Comparison of ENCODE assay signal across 8 mouse cellular contexts in the genomic region with DNA sequence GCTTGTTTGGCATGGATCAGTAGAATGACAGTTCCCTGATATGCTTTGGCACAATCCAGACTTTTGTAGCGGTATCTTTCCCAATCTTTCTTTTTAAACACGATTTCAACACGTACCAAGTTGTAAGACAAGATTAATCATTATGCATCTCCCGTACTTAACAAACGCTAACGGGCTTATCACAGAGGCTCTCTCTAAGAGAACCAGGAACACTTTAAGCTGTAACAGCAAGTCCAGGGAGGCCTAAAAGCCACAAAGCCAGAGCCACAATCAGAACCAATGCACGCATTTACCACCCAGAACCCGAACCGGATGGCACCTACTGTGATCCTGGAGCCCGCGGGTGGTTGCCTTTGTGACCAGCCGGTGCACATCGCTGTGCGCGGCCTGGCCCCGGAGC. TPM values are rescaled to one million over a fixed set of nuclear protein-coding genes. Genes with fewer than 3 reads are reported as not detected.
DNase-seq lines count a peak whose midpoint lies in the region; ATAC-seq lines count a peak whose summit lies in the region.

No protein-coding gene starts in this region.

- no peak for ATAC-seq in megakaryocyte, adult 5-6 weeks (ENCODE audit: poor library complexity, severe bottlenecking)
- ATAC-seq in limb, embryonic 12.5 days (ENCODE audit: insufficient number of reproducible peaks, insufficient read depth, low FRiP score, low TSS enrichment, low read depth): no peak
- ATAC-seq in stomach, embryonic 15.5 days (ENCODE audit: insufficient read depth, low FRiP score, low read depth): no peak

- H3K4me2 ChIP-seq in limb, embryonic 12.5 days: peak overlapping the region; percentile 88
- peak overlapping the region; percentile 85 for H3K4me2 ChIP-seq in stomach, embryonic 15.5 days

- H3K9ac ChIP-seq in limb, embryonic 12.5 days (replicated peaks): peak overlapping the region; percentile 53; the same call in 1 of the 2 replicates
- H3K9ac ChIP-seq in stomach, embryonic 15.5 days: no peak overlapping the region

- peaks cover 42% of the 10 kb centered on the region for H3K4me1 ChIP-seq in megakaryocyte, embryonic 14.5 days
- H3K4me1 ChIP-seq in limb, embryonic 12.5 days (replicated peaks): 0 out of 2 replicates have a peak, but pooled peaks cover 4% of the 10 kb centered on the region
- H3K4me1 ChIP-seq in stomach, embryonic 15.5 days: no peaks in the 10 kb centered on the region

- H3K4me3 ChIP-seq in megakaryocyte, embryonic 14.5 days (replicated peaks): peak overlapping the region; percentile 78
- peak overlapping the region; percentile 51 for H3K4me3 ChIP-seq in limb, embryonic 12.5 days (replicated peaks)
- peak overlapping the region; percentile 45 for H3K4me3 ChIP-seq in stomach, embryonic 15.5 days (replicated peaks)

- H3K9me3 ChIP-seq in megakaryocyte, embryonic 14.5 days: peaks cover 6% of the 10 kb centered on the region; the same call in 1 of the 2 replicates
- H3K9me3 ChIP-seq in limb, embryonic 12.5 days: peaks cover 4% of the 10 kb centered on the region; the same call in 1 of the 2 replicates
- H3K9me3 ChIP-seq in stomach, embryonic 15.5 days: no peaks in the 10 kb centered on the region

- H3K36me3 ChIP-seq in megakaryocyte, embryonic 14.5 days (replicated peaks; ENCODE audit: low read length): no peaks in the 10 kb centered on the region
- no peaks in the 10 kb centered on the region for H3K36me3 ChIP-seq in limb, embryonic 12.5 days
- H3K36me3 ChIP-seq in stomach, embryonic 15.5 days: no peaks in the 10 kb centered on the region

- 14% methylated on average over 16 of the region's 16 CpGs for WGBS in limb, embryonic 12.5 days
- WGBS in stomach, embryonic 15.5 days: 8% methylated on average over 16 of the region's 16 CpGs

- H3K27me3 ChIP-seq in megakaryocyte, embryonic 14.5 days (replicated peaks): peaks cover 57% of the 10 kb centered on the region
- peaks cover 28% of the 10 kb centered on the region for H3K27me3 ChIP-seq in limb, embryonic 12.5 days
- H3K27me3 ChIP-seq in stomach, embryonic 15.5 days (replicated peaks): 0 out of 2 replicates have a peak, but pooled peaks cover 4% of the 10 kb centered on the region

- H3K27ac ChIP-seq in limb, embryonic 12.5 days: no peak overlapping the region
- H3K27ac ChIP-seq in stomach, embryonic 15.5 days: no peak overlapping the region

- peak; percentile 8 for DNase-seq in cerebellum, adult 11 months
- no peak for DNase-seq in cerebellum, adult 11-12 months
- no peak for DNase-seq in natural killer cell, adult 2 months (ENCODE audit: low spot score in 2 of 2)
- DNase-seq in right cerebral cortex, adult 18-20 months: no peak

RNA-seq across cellular contexts. Expression of a gene that starts 1.2 kb away (rescaled TPM):
- not detected in 2 replicates for polyA plus RNA-seq in megakaryocyte, embryonic 14.5 days (2012; ENCODE audit: insufficient read depth, low replicate concordance)
- not detected in 2 replicates for total RNA-seq in megakaryocyte, adult 5-6 weeks (2015)
- total RNA-seq in megakaryocyte, adult 5-6 weeks (2017): not detected in 2 replicates
- polyA plus RNA-seq in limb, embryonic 12.5 days (2016; fragmentation: Nextera tagmentation; extraction: Ambion mirVana): 0.59 and 0.66 TPM in 2 replicates
- 0.68 and 1.3 TPM in 2 replicates for polyA plus RNA-seq in stomach, embryonic 15.5 days (2015; fragmentation: Nextera tagmentation; extraction: Ambion mirVana)

RNA-seq across cellular contexts. Expression of a gene that starts 14.4 kb away (rescaled TPM):
- polyA plus RNA-seq in megakaryocyte, embryonic 14.5 days (2012; ENCODE audit: insufficient read depth, low replicate concordance): not detected in 2 replicates
- not detected in 2 replicates for total RNA-seq in megakaryocyte, adult 5-6 weeks (2015)
- not detected in 2 replicates for total RNA-seq in megakaryocyte, adult 5-6 weeks (2017)
- polyA plus RNA-seq in limb, embryonic 12.5 days (2016; fragmentation: Nextera tagmentation; extraction: Ambion mirVana): not detected in 2 replicates
- polyA plus RNA-seq in stomach, embryonic 15.5 days (2015; fragmentation: Nextera tagmentation; extraction: Ambion mirVana): 0.73 TPM in 1 of 2 replicates, not detected in the other

RNA-seq across cellular contexts. Expression of a gene that starts 15.0 kb away (rescaled TPM):
- not detected in 2 replicates for polyA plus RNA-seq in megakaryocyte, embryonic 14.5 days (2012; ENCODE audit: insufficient read depth, low replicate concordance)
- 0.02 TPM in 1 of 2 replicates, not detected in the other for total RNA-seq in megakaryocyte, adult 5-6 weeks (2015)
- not detected in 2 replicates for total RNA-seq in megakaryocyte, adult 5-6 weeks (2017)
- polyA plus RNA-seq in limb, embryonic 12.5 days (2016; fragmentation: Nextera tagmentation; extraction: Ambion mirVana): 0.14 and 0.39 TPM in 2 replicates
- 2.4 and 2.6 TPM in 2 replicates for polyA plus RNA-seq in stomach, embryonic 15.5 days (2015; fragmentation: Nextera tagmentation; extraction: Ambion mirVana)

RNA-seq across cellular contexts. Expression of a gene that starts 16.0 kb away (rescaled TPM):
- polyA plus RNA-seq in megakaryocyte, embryonic 14.5 days (2012; ENCODE audit: insufficient read depth, low replicate concordance): not detected in 2 replicates
- total RNA-seq in megakaryocyte, adult 5-6 weeks (2015): not detected in 2 replicates
- not detected in 2 replicates for total RNA-seq in megakaryocyte, adult 5-6 weeks (2017)
- polyA plus RNA-seq in limb, embryonic 12.5 days (2016; fragmentation: Nextera tagmentation; extraction: Ambion mirVana): not detected in 2 replicates
- 0.14 TPM in 1 of 2 replicates, not detected in the other for polyA plus RNA-seq in stomach, embryonic 15.5 days (2015; fragmentation: Nextera tagmentation; extraction: Ambion mirVana)

RNA-seq across cellular contexts. Expression of a gene that starts 43.9 kb away (rescaled TPM):
- 0.59 TPM in 1 of 2 replicates, not detected in the other for polyA plus RNA-seq in megakaryocyte, embryonic 14.5 days (2012; ENCODE audit: insufficient read depth, low replicate concordance)
- 2.5 and 6.0 TPM in 2 replicates for total RNA-seq in megakaryocyte, adult 5-6 weeks (2015)
- total RNA-seq in megakaryocyte, adult 5-6 weeks (2017): 10.6 and 11.8 TPM in 2 replicates
- 38.1 and 43.9 TPM in 2 replicates for polyA plus RNA-seq in limb, embryonic 12.5 days (2016; fragmentation: Nextera tagmentation; extraction: Ambion mirVana)
- 51.1 and 62.7 TPM in 2 replicates for polyA plus RNA-seq in stomach, embryonic 15.5 days (2015; fragmentation: Nextera tagmentation; extraction: Ambion mirVana)
